Mouse (Mus musculus) c-Kit-positive CD71-positive TER-119-positive erythroid progenitor cells, embryonic 14.5 days (primary cell): ENCODE data around the gene Cacng8.
"Not testable (repeated sequence)": the region's sequence is repeated elsewhere in the genome, so short reads cannot be mapped to it uniquely, and the experiment has no call there.

ENCODE experiments used
- DNase-seq: peaks from one replicate; pipeline ENCODE4 v3.0.0-alpha.2; 2013; ENCODE audit warnings: low spot score

The Cacng8 gene

DNA sequence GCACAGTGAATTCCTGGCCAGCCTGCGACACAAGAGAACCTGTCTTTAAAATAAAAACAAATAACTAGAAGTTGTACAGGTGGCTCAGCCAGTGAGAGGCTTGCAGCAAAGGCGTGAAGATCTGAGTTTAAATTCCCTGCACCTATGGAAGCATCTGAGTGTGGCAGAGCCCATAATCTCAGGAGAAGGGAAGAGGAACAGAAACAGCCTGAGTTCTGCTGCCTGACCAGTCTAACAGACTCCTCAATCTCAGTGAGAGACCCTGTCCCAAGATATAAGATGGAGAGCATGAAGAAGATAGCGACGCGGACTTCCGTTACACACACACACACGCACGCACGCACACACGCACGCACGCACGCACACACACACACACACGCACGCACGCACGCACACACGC is 2.7 kb upstream of the Cacng8 start:
- no peak for DNase-seq

DNA sequence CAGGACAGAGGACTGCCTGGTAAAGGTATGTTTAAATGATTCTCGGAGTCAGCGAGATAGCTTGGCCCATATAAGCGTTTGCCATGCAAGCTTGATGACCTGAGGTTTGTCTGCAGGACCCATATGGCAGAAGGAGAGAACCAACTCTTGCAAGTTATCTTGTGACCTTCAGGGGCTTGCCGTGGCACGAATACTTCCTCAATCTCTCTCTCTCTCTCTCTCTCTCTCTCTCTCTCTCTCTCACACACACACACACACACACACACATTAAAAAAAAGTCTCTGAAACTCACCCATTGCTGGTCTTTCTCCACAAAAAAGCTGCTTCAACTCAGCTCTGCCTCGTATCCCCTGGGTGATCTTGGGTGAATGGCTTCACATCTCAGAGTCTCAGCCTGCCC is 1.6 kb upstream of the Cacng8 start:
- no peak for DNase-seq

DNA sequence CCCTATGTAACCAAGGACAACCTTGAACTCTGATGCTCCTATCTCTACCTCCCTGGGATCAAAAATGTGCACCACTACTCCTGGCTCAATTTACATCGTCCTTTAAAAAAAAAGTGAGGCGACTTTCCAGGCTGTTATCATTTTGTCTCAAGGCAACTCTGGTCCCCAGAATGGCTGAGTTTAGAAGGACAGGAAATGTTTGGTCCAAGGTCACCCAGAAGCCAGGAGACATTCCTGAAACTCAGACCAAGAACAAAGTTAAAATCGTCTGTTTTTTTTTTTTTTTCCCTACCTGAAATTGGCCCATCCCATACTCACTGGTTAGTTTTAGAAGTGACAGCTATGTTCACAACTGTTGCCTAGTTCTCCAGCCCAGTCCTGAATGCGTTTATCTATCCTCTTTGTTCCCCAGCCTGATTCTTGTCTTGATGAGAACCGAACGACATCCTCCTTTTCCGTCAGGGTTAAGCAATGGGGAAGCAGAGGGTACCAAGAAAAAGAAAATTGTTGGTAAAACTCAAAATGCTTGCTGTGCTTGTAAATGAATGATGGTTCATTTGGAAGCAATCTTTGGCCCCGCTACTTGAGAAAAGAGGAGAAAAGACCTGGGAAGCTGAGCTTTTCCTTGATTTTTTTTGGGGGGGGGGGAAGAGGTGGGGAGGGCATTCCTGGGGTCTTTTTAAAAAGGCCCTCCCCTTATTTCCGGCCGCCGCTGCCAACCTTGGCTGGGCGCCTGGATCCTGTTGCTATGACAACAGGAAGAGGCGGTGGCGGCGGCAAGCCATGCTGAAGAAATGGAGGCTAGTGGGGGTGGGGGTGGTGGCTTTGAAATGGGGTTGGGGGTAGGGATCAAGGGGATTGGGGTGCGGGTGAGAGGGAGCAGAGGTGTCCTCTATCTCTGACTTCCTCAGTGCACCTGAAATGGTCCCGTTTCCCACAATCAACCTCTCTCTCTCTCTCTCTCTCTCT is 755 bp upstream of the Cacng8 start:
- DNase-seq: no peak

DNA sequence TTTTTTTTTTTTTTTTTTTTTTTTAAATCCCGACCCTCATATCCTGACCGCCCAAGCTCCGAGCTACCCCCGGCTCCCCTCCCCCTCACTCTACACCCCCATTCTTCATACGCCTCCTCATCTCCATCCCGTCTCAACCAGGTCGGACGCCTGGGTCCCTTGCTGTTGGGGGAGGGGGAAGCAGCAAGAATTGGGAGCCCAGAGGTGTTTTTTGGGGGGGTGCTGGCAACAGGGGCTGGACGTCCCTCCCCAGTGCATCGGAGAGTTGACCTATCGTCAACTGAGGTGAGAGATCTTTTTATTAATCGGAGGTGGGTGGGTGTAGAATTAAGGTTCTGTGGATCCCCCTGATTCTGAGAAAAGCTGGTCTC is 583 bp downstream of the Cacng8 start:
- DNase-seq: no peak

DNA sequence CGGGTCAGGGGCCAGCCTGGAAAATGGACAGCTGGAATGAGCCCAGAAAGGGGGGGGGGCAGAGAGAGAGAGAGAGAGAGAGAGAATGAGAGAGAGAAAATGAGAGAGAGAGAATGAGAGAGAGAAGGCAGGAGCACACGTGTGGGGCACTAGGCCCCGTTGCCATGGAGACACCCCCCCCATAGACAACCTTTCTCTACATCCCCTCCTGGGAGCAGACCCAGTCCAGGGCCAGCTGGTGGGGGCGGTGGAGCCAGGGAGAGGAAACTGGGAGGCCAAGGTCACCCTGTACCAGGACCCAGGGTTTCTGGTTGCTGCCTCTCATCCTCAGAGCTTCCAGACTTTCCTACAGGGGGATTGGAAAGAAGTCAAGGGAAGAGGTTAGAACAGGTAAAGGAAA is 1.3 kb downstream of the Cacng8 start:
- no peak for DNase-seq

DNA sequence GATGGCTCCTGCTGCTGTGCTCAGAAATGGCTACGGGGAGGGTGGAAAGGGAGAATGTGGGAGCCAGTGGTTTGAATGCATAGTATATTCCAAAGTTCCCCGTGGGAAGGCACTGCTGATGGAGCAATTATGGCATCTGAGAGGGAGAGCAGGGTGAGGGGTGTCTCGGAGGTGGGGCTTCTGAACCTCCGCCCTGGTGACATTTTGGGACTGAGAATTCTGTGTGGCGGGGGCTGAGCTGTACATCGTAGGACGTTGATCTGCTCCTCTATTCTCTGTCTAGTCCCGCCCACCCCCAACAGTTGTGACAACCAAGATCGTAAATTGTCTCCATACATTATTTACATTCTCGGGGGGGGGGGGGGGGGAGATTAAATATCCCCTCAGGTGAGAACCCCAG is 6.9 kb downstream of the Cacng8 start:
- no peak for DNase-seq

DNA sequence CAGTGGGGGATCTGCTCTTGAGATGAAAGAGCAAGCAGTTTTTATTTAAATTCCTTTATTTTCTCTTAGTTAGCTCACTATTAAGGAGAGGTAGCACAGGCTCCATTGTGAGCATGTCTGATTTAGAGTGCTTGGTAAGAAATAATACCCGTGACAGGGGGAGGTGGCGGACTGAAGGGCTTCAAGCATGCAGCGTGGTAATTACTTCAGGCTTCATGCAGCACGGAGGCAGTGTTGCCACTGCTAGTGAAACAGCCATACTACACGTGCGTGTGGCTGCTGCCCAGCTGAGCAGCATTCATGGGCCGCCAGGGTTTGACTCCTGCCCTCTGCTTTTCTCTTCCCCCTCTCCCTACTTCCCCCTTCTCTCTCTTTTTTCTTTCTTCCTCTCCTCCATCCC is 7.3 kb downstream of the Cacng8 start:
- no peak for DNase-seq

DNA sequence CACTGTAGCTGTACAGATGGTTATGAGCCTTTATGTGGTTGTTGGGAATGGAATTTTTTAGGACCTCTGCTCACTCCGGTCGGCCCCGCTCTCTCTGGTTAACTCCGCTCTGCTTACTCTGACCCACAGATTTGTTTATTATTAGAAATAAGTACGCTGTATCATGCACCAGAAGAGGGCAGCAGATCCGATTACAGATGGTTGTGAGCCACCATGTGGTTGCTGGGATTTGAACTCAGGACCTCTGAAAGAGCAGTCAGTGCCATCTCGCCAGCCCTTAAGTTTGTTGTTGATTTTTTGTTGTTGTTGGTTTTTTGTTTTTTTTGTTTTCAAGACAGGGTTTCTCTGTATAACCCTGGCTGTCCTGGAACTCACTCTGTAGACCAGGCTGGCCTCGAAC is 7.9 kb downstream of the Cacng8 start:
- DNase-seq: not testable (repeated sequence)

DNA sequence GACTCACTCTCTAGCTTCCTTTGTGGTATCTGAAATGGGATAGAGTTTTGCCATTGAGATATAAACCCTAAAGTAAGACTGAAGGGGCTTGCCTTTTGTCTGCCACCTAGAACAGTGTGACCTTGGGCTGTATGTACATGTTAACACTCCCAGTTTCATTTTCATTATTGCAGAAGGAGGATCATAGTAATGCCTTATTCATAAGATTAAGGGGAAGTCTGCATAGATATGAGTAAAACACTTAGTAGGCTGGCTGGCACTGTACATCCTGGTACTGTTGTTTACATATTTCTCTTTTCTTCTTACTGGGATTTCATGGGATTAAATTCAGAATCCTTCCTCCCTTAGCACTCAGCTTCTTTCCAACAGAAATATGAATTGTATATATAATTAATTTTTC is 9.5 kb downstream of the Cacng8 start:
- no peak for DNase-seq

DNA sequence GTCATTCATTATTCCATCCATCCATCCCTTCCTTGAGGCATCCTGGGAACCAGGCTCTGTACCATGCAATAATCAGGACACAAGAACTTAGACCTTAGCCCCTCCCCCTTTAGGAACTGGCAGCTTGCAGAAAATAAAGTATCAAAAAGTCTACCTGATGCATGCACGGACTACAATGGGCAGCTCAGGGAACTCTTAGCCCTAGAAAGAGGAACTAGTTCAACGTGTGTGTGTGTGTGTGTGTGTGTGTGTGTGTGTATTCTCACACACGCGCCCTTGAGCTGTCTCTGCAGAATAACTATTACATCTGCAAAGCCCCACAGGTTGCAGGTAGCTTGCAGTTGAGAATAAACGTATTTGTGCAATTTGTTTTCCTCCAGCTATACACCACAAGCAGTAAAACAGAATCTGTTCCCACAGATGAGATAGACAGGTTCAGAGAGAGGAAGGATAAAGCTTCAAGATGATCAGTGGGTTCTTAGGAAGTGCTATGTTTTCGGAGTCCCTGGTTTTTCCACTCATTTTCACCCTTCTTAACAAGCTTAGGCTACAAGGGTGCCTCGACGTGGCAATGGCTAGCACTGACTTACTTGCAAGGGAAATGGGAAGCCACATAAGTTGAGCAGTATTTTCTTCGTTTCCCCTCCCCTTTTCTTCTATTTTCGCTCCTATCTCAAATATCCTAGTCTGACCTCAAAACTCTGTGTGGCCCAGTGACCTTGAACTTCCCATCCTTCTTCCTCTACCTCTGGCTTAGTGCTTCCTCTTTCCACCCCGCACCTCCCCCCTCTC is 19.4 kb downstream of the Cacng8 start:
- DNase-seq: no peak

DNA sequence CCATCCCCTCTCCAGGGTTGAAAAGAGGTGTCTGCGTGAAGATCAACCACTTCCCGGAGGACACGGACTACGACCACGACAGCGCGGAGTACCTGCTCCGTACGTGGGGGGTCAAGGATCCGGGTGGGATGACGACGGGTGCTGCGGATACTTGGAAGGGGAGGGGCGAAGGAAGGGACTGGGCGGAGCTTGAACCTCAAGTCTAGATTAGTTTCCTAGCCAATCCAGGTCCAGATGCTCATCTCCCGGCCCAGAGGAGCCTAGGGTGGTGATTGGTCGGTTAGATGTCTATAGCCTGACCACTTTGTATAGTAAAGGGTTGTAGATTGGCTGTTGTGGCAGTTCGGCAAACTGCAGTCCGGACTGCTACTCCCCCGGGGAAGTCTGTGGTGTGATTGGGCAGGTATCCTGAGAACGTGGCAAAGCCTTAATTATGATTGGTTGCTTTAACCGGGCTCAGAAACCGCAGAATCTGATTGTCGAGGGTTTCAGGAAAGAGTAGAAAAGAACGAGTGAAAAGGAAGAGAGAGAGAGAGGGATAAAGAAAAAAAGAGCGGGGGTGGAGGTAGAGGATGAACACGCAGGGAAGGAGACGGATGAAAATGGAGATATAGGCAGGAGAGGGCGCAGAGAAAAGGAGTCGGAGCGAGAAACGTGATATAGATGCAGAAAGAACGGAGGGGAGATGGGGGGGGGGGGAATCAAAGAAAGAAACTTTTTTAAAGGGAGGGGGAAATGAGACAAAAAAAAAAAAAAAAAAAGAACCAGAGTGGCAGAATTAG is 20.9 kb downstream of the Cacng8 start:
- no peak for DNase-seq

DNA sequence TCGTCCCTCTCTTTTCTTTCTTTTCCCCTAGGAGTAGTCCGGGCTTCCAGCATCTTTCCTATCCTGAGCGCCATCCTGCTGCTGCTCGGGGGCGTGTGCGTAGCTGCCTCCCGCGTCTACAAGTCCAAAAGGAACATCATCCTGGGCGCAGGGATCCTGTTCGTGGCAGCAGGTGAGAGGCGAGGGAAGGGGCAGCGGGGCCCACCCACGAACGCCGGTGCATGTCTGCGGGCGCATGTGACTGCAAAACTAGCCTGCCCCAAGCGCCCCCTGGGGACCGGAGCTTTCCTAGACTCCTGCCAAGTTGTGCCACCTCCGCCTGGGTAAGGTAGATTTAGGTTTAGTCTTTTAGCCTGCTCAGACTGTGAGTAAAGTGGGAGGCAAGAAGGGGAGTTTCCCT is 21.6 kb downstream of the Cacng8 start:
- no peak for DNase-seq

DNA sequence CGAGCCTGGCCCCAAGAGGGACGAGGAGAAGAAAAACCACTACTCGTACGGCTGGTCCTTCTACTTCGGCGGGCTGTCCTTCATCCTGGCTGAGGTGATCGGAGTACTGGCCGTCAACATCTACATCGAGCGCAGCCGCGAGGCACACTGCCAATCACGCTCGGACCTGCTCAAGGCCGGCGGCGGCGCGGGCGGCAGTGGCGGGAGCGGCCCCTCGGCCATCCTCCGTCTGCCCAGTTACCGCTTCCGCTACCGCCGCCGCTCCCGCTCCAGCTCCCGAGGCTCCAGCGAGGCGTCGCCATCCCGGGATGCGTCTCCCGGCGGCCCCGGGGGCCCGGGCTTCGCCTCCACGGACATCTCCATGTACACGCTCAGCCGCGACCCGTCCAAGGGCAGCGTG is 24.4 kb downstream of the Cacng8 start:
- no peak for DNase-seq

DNA sequence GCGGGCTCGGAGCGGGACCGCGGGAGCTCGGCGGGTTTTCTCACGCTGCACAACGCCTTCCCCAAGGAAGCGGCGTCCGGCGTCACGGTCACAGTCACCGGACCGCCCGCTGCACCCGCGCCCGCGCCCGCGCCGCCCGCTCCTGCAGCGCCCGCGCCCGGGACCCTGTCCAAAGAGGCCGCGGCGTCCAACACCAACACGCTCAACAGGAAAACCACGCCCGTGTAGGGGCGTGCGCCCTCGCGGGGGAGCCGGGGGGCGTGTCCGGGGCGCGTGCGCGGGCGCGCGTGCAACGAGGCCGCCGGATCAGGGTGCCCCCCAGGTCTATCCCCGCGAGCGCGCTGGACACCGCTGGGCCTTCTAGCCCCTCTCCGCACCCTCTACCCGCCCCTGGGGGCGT is 24.9 kb downstream of the Cacng8 start:
- DNase-seq: no peak

DNA sequence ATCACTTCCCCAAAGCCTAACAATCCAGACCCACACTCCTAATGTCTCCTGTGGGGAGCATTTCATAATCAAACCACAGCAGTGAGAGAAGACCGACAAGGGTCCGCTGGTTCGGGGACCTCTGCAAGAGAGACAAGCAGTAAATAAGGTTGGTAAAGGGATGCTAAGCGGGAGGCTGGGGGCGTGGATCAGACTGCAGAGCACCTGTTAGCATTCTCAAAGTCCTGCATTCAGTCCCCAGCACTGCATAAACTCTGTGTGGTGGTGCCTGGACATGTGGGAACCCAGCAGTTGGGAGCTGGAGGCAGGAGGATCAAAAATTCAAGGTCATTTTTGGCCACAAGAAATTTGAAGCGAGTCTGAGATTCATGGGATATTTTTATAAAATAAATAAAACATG is 29.5 kb downstream of the Cacng8 start:
- no peak for DNase-seq

DNA sequence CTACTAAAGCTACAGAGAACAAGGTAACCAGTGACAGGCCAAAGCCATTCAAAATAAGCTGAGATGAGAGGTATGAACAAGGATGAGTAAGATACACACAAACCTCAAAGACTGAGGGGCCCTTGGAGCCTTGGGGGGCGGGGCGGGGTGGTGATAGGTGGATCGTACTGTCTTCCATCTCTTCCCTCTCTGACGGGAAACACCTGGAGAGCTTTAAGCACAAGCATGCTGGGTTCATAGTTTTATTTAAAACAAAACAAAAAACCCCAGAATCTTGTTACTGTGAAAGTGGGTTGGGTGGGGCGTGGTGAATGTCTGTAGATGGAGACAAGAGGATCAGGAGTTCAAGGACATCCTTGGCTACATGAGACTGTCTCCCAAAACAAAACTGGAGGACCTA is 30.0 kb downstream of the Cacng8 start:
- no peak for DNase-seq

DNA sequence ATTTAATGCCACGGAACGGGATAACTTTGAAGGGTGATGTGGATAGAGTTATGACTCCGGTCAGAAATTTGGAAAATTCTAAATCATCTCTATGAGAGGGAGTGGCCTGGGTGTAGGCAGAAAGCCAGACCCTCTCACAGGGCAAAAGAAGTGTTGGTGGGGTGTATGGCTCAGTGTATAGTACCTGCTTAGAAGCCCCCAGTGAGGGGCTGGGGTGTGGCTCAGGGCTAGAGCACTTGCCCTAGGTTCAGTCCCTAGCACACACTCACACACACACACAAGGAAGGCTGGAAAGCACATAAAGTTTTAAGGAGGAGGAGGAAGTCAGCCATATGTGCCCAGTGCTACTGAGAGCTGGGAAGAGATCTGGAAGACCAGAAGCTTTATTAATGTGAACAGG is 30.8 kb downstream of the Cacng8 start:
- no peak for DNase-seq

DNA sequence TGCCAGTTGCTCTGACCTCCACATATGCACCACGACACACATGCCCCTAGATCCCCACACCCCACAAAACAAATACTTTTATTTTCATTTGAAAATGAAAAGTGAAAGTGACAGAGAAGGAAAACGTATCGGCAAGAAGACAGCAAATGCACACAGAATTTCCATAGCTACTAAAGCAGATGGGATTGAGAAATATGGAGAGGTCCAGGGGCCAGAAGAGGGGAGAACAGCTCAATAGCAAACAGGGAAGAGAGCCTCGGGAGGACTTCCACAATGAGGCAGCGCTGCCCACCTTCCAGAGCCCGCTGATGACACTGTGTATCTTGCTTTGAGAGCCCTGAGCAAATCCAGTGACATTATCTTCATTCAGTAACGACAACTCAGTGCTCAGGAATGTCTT is 31.6 kb downstream of the Cacng8 start:
- no peak for DNase-seq

DNA sequence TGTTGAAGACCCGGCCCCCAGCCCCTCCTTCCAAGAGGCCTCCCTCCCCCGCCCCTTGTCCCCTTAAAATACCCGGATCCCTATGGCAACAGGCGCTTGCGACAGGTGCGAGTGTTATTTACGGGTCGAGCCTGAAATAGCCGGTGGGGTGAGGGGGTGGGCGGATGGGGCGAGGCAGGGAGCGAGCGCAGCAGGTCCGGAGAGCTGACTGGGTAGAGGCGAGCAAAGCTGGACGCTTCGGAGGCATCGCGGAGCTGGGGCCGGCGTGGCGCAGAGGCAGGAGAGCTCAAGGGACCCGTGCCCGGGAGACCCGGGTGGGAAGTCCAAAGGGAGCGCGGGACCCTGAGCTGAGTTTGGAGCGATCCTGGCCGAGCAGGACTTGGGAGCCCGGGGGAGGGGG is 32.9 kb downstream of the Cacng8 start:
- no peak for DNase-seq

DNA sequence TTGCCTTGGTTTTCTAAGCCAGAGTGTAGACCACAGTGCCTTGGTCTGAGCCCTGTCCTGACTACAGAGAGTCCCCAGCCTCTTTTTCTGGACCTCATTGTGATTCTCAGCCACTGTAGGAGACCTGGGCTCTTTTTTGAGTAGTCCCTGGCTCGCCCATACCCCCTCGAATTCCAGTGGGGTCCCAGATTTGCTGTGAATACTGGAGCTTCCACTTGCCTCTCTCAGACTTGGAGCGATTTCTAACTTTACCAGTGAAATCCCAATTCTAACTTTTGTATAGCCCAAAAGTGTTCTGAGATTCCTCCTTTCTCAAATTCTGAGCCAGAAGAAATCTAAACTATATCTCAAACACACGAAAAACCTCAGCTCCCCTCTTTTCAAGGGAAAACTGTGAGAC is 33.4 kb downstream of the Cacng8 start, which contains the start of gene Cacng6:
Gene Cacng6 (plus strand): TSS at position 301 of the 400 bp plus-strand sequence.
- no peak for DNase-seq

DNA sequence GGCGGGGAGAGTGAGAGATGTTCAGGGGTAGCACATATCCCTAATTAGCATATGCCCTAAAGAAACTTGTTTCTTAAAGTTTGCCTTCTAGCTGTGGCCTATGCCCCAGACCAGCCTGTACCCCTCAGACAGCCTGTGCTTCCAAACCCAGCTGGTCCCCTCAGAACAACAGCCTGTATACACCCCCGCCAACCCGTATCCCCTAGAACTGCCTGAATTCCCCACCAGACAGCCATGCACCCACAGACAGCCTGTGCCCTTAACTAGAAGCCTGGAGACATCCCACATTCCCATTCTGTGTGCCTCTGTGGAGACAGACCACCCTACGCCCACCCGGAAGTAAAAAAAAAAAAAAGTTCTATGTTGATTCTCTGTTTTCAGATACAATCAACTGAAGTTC is 34.7 kb downstream of the Cacng8 start:
- DNase-seq: no peak

DNA sequence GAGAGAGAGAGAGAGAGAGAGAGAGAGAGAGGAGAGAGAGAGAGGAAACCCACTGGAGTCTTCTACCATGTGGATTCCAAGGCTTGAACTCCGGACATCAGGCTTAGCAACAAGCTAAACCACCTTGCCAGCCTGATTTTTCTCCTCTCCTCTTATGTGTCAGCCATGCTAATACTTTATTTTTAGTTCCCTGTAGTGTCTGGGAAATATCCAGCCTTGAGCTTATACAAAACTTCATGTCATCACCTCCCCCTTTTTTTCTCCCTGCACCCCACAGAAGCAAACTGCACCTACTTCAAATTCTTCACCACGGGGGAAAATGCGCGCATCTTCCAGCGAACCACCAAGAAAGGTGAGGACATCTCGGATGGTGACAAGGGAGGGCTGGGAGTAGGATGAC is 39.7 kb downstream of the Cacng8 start:
- DNase-seq: no peak

DNA sequence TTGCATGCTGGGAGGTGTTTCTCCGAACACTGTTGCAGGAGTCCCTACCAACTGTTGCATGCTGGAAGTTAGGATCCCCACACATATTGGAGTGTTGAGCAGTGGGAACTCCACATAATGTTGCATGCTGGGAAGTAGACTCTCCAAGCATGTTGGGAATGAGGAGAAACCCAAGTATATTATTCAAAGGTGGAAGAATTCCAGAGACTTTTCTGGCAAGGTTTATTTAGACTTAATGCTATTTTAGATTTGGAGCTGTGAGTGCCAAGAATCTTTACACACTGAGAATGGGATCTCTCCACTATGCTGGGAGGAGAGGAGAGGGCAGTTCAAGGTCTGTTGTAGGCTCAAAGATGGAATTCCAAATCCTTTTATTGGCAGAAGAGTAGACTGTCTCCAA is 41.6 kb downstream of the Cacng8 start:
- no peak for DNase-seq
